Mouse (Mus musculus): Measurements from ENCODE around the gene Ptov1. TPM values are rescaled to one million over a fixed set of nuclear protein-coding genes. Genes with fewer than 3 reads are reported as not detected.

Gene Ptov1
- 428 and 442 TPM in 2 replicates for polyA plus RNA-seq (2015; fragmentation: Nextera tagmentation; extraction: Ambion mirVana)

DNA sequence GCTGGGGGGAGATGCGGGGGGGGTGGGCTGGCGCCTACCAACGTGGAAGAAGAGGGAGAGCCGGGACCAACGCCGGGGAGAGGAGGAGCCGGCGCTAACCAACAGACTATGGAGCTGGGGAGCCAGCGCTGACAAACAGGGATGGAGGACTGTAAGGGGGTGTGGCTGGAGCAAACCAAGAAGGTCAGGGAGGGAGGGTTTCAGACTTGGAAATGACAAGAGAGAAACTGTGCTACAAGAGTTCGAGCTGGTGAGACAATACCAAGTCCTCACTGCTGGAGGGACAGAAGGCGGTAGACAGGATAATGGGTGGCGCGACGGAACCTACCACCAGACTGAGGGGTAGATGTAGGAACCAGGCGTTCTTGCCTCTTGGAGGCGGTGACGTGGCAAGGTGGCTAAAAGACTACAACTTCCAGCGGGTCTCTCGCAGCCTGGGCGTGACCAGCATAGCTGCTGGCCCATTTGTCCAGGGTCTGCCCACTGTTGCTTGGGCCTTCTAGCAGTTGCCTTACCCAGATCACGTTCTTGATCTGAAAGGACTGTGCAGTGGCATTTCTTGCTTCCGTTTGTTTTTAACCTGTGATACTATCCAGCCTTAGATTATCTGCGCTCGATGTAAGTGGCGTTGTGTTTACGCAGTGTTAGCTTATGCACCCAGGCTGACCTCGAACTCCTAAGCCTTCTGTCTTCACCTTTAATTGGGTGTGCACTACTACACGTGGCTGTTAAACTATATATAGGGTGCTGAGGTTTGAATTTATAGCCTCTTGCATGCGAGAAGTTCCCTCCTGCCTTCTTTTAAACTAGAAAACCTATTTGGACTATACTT is at the start of gene Ptov1:
Ptov1 (minus strand) TSS at position 92 of the 832 bp plus-strand sequence.
- H3K9ac ChIP-seq = peak within 1 kb of the TSS; percentile 100
- ATAC-seq (ENCODE audit: insufficient number of reproducible peaks, low FRiP score, low TSS enrichment, low read depth) = peak; percentile 93
- WGBS = 8% methylated on average over 28 of the region's 29 CpGs
- H3K4me2 ChIP-seq (replicated peaks) = peak within 1 kb of the TSS; percentile 89
- no peaks in the 10 kb centered on the region for H3K27me3 ChIP-seq
- no peaks in the 10 kb centered on the region for H3K9me3 ChIP-seq (replicated peaks)
- peak within 1 kb of the TSS; percentile 95 for H3K4me3 ChIP-seq (replicated peaks)
- H3K36me3 ChIP-seq = peaks cover 14% of the 10 kb centered on the region
- H3K27ac ChIP-seq (replicated peaks) = peak within 1 kb of the TSS; percentile 100
- H3K4me1 ChIP-seq = peaks cover 42% of the 10 kb centered on the region

DNA sequence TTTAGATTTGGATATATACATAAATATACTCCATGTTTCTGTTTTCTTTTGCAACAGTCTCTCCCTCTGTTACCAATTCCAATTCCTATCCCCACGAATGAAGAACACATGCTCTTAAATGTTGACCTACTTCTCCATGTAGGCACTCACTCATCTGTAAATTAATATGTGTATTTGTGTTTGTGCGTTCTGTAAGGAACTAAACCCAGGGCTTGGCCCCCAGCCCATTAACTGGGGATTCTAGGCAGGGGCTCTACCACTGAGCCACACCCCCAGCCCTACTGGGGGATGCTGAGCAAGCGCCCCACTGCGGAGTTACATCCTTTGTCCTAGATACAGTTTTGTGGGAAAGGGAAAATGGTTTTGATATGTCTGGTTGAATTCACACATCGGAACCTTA is 49.5 kb upstream of the Ptov1 start:
- Histone ChIP-seq H3K36me3 (peaks cover 59% of the 10 kb centered on the region), H3K9me3 (replicated peaks) (no peaks in the 10 kb centered on the region), H3K9ac (no peak overlapping the region), H3K4me1 (peaks cover 19% of the 10 kb centered on the region), H3K27me3 (no peaks in the 10 kb centered on the region), H3K4me2 (replicated peaks) (no peak overlapping the region), H3K4me3 (replicated peaks) (no peak overlapping the region), H3K27ac (replicated peaks) (peak overlapping the region; percentile 81)
- 47% methylated on average over 5 of the region's 5 CpGs for WGBS
- 0 out of 2 replicates have a peak, but pooled peaks have one; percentile 55 for ATAC-seq (ENCODE audit: insufficient number of reproducible peaks, low FRiP score, low TSS enrichment, low read depth)

DNA sequence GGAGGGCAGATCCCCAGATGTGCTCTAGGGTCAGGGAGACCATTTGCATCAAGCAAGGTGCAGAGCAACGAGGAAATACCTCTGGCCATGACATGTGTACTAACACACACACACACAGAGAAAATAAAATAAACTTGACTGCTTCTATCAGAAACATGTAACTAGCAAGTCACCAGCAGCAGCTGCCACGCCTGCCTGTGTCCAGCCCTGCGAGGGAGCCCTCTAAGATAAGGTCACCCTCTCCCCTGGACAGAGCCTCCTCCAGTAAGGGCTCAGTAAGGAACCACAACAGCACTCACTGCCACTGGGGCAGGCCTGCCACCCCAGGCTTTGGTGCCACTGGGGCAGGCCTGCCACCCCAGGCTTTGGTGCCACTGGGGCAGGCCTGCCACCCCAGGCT is 48.6 kb upstream of the Ptov1 start:
- Histone ChIP-seq H3K9ac (no peak overlapping the region), H3K4me3 (replicated peaks) (no peak overlapping the region), H3K4me1 (peaks cover 19% of the 10 kb centered on the region), H3K27me3 (no peaks in the 10 kb centered on the region), H3K4me2 (replicated peaks) (no peak overlapping the region), H3K36me3 (peaks cover 59% of the 10 kb centered on the region), H3K9me3 (replicated peaks) (no peaks in the 10 kb centered on the region), H3K27ac (replicated peaks) (peak overlapping the region; percentile 81)
- ATAC-seq (ENCODE audit: insufficient number of reproducible peaks, low FRiP score, low TSS enrichment, low read depth) = no peak
- WGBS = 83% methylated on average over 3 of the region's 3 CpGs

DNA sequence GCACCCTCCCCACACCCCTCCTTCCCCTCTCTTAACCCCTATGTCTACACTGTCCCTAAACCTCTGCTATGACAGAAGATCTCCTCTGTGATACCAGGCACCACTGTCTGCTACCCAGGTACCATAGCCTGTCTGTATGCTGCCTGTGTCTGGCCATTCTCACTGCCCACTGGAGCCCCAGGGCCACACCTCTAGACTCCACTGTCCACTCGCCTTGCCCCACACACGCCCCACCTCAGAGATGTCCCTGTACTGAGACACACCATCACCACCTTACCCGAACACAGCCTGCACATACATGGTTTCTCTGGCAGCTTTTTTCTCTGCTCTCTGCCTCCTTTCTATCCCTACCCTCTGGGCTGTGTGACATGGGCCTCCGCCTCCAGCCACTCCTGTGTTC is 47.3 kb upstream of the Ptov1 start:
- H3K36me3 ChIP-seq = peaks cover 59% of the 10 kb centered on the region
- ATAC-seq (ENCODE audit: insufficient number of reproducible peaks, low FRiP score, low TSS enrichment, low read depth) = no peak
- H3K27ac ChIP-seq (replicated peaks) = no peak overlapping the region; the same call in 1 of the 2 replicates
- no peaks in the 10 kb centered on the region for H3K27me3 ChIP-seq
- no peak overlapping the region for H3K4me3 ChIP-seq (replicated peaks)
- WGBS = 85% methylated on average over 4 of the region's 4 CpGs
- H3K9ac ChIP-seq = no peak overlapping the region
- H3K4me1 ChIP-seq = peaks cover 19% of the 10 kb centered on the region
- no peaks in the 10 kb centered on the region for H3K9me3 ChIP-seq (replicated peaks)
- no peak overlapping the region for H3K4me2 ChIP-seq (replicated peaks)

DNA sequence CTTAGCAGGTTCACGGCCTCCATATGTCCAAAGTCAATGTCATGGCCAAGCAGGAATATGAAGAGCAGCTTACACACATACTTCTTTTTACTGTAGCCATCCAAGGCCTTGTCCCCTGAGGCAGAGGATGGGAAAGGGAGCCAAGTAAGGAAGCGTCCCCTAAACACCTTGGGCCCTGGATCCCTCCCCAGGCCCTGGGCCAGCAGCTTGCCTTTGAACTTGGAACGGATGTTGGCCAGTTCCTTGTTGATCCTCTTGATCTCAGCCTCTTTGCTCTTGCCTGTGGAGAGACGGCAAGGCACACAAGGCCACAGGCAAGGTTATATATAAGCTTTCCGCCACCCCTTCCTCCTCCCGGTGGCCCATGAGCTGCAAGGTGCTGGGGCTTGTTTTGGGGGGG is 46.6 kb upstream of the Ptov1 start:
- no peak overlapping the region for H3K4me2 ChIP-seq (replicated peaks)
- peaks cover 19% of the 10 kb centered on the region for H3K4me1 ChIP-seq

DNA sequence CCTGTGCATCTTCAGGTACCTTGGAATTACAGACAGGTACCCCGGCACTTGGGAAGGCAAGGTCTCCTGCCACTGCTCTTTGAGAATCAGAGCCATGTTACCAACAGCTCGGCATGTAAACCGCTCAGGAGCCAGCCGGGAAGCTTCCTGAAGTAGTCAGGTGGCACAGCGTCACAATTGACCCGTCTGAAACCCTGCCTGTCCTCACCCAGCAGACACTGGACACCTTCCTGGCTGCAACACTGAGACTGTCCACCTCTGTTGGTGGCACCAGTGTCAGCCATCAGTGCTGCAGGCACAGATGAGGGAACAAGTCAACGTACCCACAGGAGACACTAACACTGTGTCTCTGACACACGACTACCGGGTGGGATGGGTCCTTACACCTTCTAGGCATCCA is 45.7 kb upstream of the Ptov1 start:
- Histone ChIP-seq H3K27ac (replicated peaks) (no peak overlapping the region), H3K4me2 (replicated peaks) (no peak overlapping the region), H3K4me3 (replicated peaks) (no peak overlapping the region), H3K36me3 (peaks cover 63% of the 10 kb centered on the region), H3K4me1 (peaks cover 19% of the 10 kb centered on the region), H3K9ac (no peak overlapping the region), H3K27me3 (no peaks in the 10 kb centered on the region), H3K9me3 (replicated peaks) (no peaks in the 10 kb centered on the region)
- ATAC-seq (ENCODE audit: insufficient number of reproducible peaks, low FRiP score, low TSS enrichment, low read depth) = no peak
- WGBS = 90% methylated on average over 9 of the region's 9 CpGs

More for the DNA sequence above, 46.6 kb upstream of the Ptov1 start:
- H3K9ac ChIP-seq = no peak overlapping the region
- H3K36me3 ChIP-seq = peaks cover 62% of the 10 kb centered on the region
- no peak overlapping the region for H3K4me3 ChIP-seq (replicated peaks)
- H3K27ac ChIP-seq (replicated peaks) = no peak overlapping the region
- no peak for ATAC-seq (ENCODE audit: insufficient number of reproducible peaks, low FRiP score, low TSS enrichment, low read depth)
- no peaks in the 10 kb centered on the region for H3K27me3 ChIP-seq
- WGBS = 83% methylated on average over 6 of the region's 6 CpGs
- no peaks in the 10 kb centered on the region for H3K9me3 ChIP-seq (replicated peaks)

DNA sequence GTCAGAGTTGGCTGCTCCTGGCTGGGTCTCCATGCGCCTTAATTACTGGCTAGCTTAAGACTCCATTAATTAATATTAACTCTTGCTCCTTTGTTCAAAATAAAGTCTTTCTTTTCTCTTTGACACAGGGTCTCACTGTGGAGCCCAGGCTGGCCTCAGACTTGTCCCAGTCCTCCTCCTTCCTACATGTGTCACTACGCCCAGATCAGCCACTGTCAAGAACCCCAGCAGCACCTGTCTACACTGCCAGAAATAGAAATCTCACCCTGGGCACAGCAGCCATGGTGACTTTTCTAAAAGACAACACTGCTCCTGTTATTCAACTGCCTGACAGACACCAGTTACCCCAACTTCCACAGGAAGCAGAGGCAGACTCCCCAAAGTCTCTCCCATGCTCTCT is 44.8 kb upstream of the Ptov1 start:
- Histone ChIP-seq H3K27me3 (no peaks in the 10 kb centered on the region), H3K9me3 (replicated peaks) (no peaks in the 10 kb centered on the region), H3K4me1 (peaks cover 19% of the 10 kb centered on the region), H3K9ac (no peak overlapping the region), H3K4me2 (replicated peaks) (no peak overlapping the region), H3K4me3 (replicated peaks) (no peak overlapping the region), H3K27ac (replicated peaks) (no peak overlapping the region), H3K36me3 (peaks cover 71% of the 10 kb centered on the region)
- ATAC-seq (ENCODE audit: insufficient number of reproducible peaks, low FRiP score, low TSS enrichment, low read depth) = no peak
- 93% methylated on average over 2 of the region's 2 CpGs for WGBS

DNA sequence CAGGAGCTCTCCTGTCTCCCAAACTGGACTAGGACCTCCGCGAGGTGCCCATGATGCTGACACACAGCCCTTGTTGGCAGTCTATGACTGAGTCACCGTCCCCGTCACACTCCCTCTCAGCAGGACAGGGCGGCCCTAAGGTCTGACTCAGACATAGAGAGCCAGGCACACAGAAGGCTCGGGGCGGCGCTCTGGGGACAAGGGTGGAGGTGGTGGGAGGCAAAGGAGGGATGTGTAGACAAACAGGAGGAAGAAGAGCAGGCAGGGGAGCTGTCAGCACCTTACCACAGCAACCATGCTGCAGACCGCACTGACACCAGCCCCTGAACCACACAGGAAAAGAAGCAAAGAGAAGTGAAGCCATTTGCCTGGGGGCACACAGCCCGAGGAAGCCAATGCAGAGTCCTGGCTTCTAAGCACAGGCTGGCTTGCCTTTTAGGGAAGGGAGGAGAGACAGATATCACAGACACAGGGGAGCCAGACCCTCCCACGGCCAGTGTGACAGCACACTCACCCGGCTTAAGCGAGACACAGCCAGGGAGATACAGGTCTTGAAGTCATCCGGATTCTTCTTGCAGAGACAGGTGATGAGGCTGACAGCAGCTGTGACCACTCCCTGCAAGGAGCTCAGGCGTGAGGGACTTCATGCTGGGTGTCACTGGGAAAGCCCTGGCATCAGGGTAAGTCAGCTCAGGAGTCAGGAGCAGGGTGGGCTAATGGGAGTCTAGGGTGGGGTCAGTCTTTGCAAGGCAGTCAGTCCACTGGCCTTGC is 39.3 kb upstream of the Ptov1 start:
- Histone ChIP-seq H3K9me3 (replicated peaks) (no peaks in the 10 kb centered on the region), H3K4me1 (no peaks in the 10 kb centered on the region), H3K4me3 (replicated peaks) (no peak overlapping the region), H3K27ac (replicated peaks) (no peak overlapping the region), H3K4me2 (replicated peaks) (no peak overlapping the region), H3K27me3 (no peaks in the 10 kb centered on the region), H3K36me3 (peaks cover 98% of the 10 kb centered on the region), H3K9ac (no peak overlapping the region)
- WGBS = 84% methylated on average over 15 of the region's 15 CpGs
- ATAC-seq (ENCODE audit: insufficient number of reproducible peaks, low FRiP score, low TSS enrichment, low read depth) = no peak

DNA sequence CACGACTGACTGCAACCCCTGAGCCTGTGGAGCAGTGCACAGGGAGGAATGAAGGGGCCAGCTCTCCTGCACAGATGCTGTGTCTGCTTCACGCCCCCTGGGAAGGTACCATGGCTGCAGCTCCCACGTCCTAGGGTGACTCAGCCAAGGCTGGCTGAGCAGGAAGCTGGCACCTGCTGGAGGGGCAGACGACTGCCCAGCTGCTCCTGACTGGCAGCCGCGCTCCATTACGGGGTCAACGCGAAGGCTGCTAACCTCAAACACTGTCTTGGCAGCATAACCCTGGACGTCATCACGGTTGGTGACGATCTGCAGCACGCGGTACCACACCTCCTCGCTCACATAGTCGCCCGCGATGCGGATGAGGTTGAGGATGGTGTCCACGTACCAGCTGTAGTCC is 35.8 kb upstream of the Ptov1 start:
- 89% methylated on average over 20 of the region's 20 CpGs for WGBS
- Histone ChIP-seq H3K4me3 (replicated peaks) (no peak overlapping the region), H3K36me3 (peaks cover 89% of the 10 kb centered on the region), H3K27ac (replicated peaks) (no peak overlapping the region), H3K9ac (no peak overlapping the region), H3K4me2 (replicated peaks) (no peak overlapping the region), H3K27me3 (no peaks in the 10 kb centered on the region), H3K4me1 (peaks cover 15% of the 10 kb centered on the region), H3K9me3 (replicated peaks) (no peaks in the 10 kb centered on the region)
- no peak for ATAC-seq (ENCODE audit: insufficient number of reproducible peaks, low FRiP score, low TSS enrichment, low read depth)

DNA sequence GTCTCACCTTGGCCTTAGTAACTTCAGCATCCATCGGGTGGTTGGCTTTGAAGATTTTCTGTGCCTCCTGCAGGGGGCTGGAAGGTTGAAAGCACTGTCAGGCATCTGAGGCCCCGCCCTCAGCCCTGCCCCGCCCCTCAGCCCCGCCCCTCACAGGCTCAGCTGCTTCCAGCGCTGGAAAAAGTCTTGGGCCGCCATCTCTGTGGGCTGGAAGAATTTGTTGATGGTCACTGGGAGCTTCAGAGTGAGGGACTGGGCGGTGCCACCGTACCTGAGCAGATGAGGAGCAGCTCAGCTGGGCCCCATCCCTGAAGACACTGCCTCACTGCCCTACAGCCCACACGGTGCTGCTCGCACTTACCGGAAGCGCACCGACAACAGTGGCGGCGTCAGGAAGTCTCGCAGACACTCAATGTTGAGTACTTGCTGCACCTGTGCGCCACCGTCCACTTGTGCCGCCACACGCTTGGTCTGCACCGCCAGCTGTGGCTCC is 31.7 kb upstream of the Ptov1 start:
- H3K4me1 ChIP-seq = peaks cover 39% of the 10 kb centered on the region
- 17% methylated on average over 21 of the region's 21 CpGs for WGBS
- no peaks in the 10 kb centered on the region for H3K9me3 ChIP-seq (replicated peaks)
- H3K27ac ChIP-seq (replicated peaks) = peak overlapping the region; percentile 66
- peak overlapping the region; percentile 35 for H3K4me3 ChIP-seq (replicated peaks)
- H3K36me3 ChIP-seq = peaks cover 61% of the 10 kb centered on the region
- H3K4me2 ChIP-seq (replicated peaks) = peak overlapping the region; percentile 55
- H3K27me3 ChIP-seq = no peaks in the 10 kb centered on the region
- 0 out of 2 replicates have a peak, but pooled peaks have one; percentile 17 for ATAC-seq (ENCODE audit: insufficient number of reproducible peaks, low FRiP score, low TSS enrichment, low read depth)
- peak overlapping the region; percentile 12; the same call in 1 of the 2 replicates for H3K9ac ChIP-seq

DNA sequence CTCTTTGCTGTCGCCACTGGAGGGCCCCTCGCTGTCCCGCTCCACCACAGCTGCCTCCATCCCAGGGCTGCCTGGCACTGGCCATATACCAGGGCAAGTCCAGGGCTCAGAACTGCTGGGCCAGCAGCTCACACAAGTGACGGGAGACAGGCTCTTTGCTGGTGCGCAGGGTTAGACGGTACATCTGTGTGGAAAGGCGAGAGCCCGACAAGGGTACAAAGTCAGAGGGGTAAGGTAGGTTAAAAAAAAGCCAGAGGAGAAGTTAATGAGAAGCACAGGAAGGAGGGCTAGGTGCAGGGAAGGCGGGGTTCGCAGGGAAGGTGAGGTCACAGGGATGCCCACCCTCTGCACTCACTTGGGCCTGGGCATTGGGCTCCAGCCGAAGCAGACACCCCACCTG is 31.0 kb upstream of the Ptov1 start:
- Histone ChIP-seq H3K9me3 (replicated peaks) (no peaks in the 10 kb centered on the region), H3K9ac (no peak overlapping the region), H3K4me3 (replicated peaks) (no peak overlapping the region), H3K36me3 (peaks cover 54% of the 10 kb centered on the region), H3K27me3 (no peaks in the 10 kb centered on the region), H3K4me1 (peaks cover 40% of the 10 kb centered on the region), H3K4me2 (replicated peaks) (no peak overlapping the region), H3K27ac (replicated peaks) (peak overlapping the region; percentile 66; the same call in 1 of the 2 replicates)
- no peak for ATAC-seq (ENCODE audit: insufficient number of reproducible peaks, low FRiP score, low TSS enrichment, low read depth)
- WGBS = 87% methylated on average over 11 of the region's 11 CpGs
